Mouse (Mus musculus) ovary, postnatal 14 days (tissue): Measurements from ENCODE around the gene Sla2.
"Not testable (repeated sequence)": the region's sequence is repeated elsewhere in the genome, so short reads cannot be mapped to it uniquely, and the experiment has no call there.

Experiments
- DNase-seq: peaks from one replicate; pipeline ENCODE4 v3.0.0; 2022; ENCODE audit warnings: low spot score

The Sla2 gene

GRCm38 (mm10) chr2:156840301-156841027, 46.5 kb downstream of the Sla2 start:
- peak; percentile 33 for DNase-seq

DNA sequence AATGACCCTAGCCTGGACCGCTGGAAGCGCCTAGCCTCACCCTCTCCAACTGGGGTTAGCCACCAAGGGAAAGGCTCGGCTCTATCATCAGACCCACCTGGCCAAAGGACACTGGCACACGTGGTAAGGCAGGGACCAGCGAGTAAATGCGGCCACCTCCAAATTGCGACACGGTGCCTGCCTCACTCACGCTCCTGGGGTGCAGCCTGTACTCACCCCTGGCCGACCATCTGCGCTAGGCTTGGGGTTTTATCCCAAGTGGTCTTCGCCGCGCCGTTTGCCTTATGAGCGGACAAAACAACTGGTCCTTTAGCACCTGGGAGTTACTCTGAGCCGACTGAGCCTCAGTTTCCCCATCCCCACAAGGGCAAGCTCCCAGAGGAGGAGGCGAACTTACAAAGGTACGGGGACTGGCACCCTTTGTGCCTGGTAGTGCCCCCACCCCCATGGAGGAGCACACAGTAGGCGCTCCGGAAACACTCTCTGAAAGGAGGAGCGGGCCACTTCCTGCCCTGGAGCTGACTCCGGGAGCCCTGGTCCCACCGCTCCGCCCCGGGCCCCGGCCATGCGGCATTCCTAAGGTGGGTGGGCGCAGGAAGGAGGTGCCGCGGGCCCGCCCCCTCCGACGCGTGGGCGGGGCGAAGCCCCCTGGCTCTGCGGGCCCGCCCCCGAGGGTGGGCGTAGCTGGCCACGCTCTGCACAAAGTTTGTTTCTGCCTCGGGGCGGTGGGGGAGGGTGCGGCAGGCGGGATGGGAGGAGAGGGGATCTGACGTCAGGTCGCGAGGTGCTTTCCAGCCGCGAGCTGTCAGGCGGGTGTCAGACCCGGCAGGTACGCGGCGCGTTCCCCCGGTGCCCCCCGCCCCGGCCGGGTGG, 47.4 kb downstream of the Sla2 start, which contains the start of gene Tgif2:
TSS of gene Tgif2 (plus strand) at position 689 of the 873 bp plus-strand sequence.
- peak; percentile 75 for DNase-seq

GRCm38 (mm10) chr2:156838839-156839238, 48.2 kb downstream of the Sla2 start:
- no peak for DNase-seq

GRCm38 (mm10) chr2:156834336-156834735, 52.7 kb downstream of the Sla2 start:
- no peak for DNase-seq

DNA sequence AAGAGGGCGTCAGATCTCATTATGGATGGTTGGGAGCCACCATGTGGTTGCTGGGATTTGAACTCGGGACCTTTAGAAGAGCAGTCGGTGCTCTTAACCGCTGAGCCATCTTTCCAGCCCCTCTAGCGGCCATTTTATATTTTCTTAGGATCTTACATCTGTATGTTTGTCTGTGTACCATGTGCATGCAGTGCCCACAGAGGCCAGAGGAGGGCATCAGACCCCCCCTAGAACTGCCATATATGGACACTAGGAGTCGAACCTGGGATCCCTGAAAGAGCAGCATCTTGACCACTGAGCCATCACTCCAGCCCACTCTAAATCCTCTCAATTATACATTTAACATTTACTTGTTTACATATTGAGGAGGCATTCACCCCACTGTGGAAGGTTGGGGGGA, 61.9 kb downstream of the Sla2 start:
- not testable (repeated sequence) for DNase-seq
